ENCODE assay signal across 8 mouse cellular contexts in genomic region chr12:111538292-111539040, GRCm38 (mm10). TPM values are rescaled to one million over a fixed set of nuclear protein-coding genes. Genes with fewer than 3 reads are reported as not detected.
DNase-seq lines count a peak whose midpoint lies in the region; ATAC-seq and TF ChIP-seq lines count a peak whose summit lies in the region.

No protein-coding gene starts in this region.

- peak; percentile 84 for DNase-seq in embryo, embryonic 10.5 days (ENCODE audit: low spot score)
- peak; percentile 79 to 85 for DNase-seq in gastrocnemius, postnatal 4 days (ENCODE audit: low spot score in 2 of 2)
- DNase-seq in left cerebral cortex, postnatal 4 days = peak; percentile 79
- DNase-seq in midbrain, embryonic 11.5 days (ENCODE audit: low spot score, missing footprints) = peak; percentile 98
- DNase-seq in right cerebral cortex, postnatal 36 days (ENCODE audit: low spot score in 2 of 2) = peak; percentile 38 to 64
- DNase-seq in yolk sac, embryonic 10.5 days (ENCODE audit: low spot score) = peak; percentile 87

- H3K9ac ChIP-seq in intestine, postnatal 0 days (ENCODE audit: low read depth, low read length) = peak overlapping the region; percentile 100
- H3K9ac ChIP-seq in midbrain, embryonic 11.5 days (ENCODE audit: low read length) = peak overlapping the region; percentile 98

- peaks cover 42% of the 10 kb centered on the region for H3K36me3 ChIP-seq in intestine, postnatal 0 days (ENCODE audit: control insufficient read depth, insufficient read depth)
- H3K36me3 ChIP-seq in midbrain, embryonic 11.5 days (ENCODE audit: control insufficient read depth, insufficient read depth, low read length) = peaks cover 12% of the 10 kb centered on the region

- H3K4me1 ChIP-seq in intestine, postnatal 0 days (replicated peaks; ENCODE audit: control insufficient read depth, insufficient read depth, low read length) = 0 out of 2 replicates have a peak, but pooled peaks cover 9% of the 10 kb centered on the region
- H3K4me1 ChIP-seq in midbrain, embryonic 11.5 days (ENCODE audit: control insufficient read depth, insufficient read depth, low read length) = peaks cover 14% of the 10 kb centered on the region

- H3K9me3 ChIP-seq in intestine, postnatal 0 days (ENCODE audit: control insufficient read depth) = no peaks in the 10 kb centered on the region
- no peaks in the 10 kb centered on the region for H3K9me3 ChIP-seq in midbrain, embryonic 11.5 days (ENCODE audit: control insufficient read depth, low read length)

- peak; percentile 34 for TF ChIP-seq CTCF in intestine, postnatal 0 days (IDR thresholded peaks at IDR 0.05; ENCODE audit: low read depth)

- peak overlapping the region; percentile 82 for H3K4me2 ChIP-seq in intestine, postnatal 0 days (replicated peaks; ENCODE audit: low read depth)
- H3K4me2 ChIP-seq in midbrain, embryonic 11.5 days = peak overlapping the region; percentile 89

- H3K27ac ChIP-seq in intestine, postnatal 0 days (ENCODE audit: low read depth, low read length) = peak overlapping the region; percentile 99
- H3K27ac ChIP-seq in midbrain, embryonic 11.5 days (ENCODE audit: low read depth, low read length) = peak overlapping the region; percentile 96

- intact Hi-C loops in left cerebral cortex, postnatal 4 days (cut with DNase I) = no loop called here

- peak; percentile 25 for ATAC-seq in activated CD4-positive, CD25-positive, alpha-beta regulatory T cell, adult 4 months
- peak; percentile 84 for ATAC-seq in intestine, postnatal 0 days
- ATAC-seq in midbrain, embryonic 11.5 days (ENCODE audit: low FRiP score) = peak; percentile 65

- H3K4me3 ChIP-seq in intestine, postnatal 0 days (ENCODE audit: low read depth, low read length) = peak overlapping the region; percentile 88
- H3K4me3 ChIP-seq in midbrain, embryonic 11.5 days (ENCODE audit: low read depth, low read length) = peak overlapping the region; percentile 96

- no peaks in the 10 kb centered on the region for H3K27me3 ChIP-seq in intestine, postnatal 0 days (replicated peaks; ENCODE audit: control insufficient read depth, insufficient read depth, low read length)
- no peaks in the 10 kb centered on the region for H3K27me3 ChIP-seq in midbrain, embryonic 11.5 days (ENCODE audit: control insufficient read depth, insufficient read depth, low read length)

- WGBS in intestine, postnatal 0 days = under 1% methylated on average over 90 of the region's 111 CpGs
- WGBS in midbrain, embryonic 11.5 days = under 1% methylated on average over 107 of the region's 111 CpGs

RNA-seq across cellular contexts. Expression of gene Eif5, which starts 0.7 kb away (rescaled TPM):
- 100 to 1,000 TPM; 177 to 194 TPM for polyA plus RNA-seq in activated CD4-positive, CD25-positive, alpha-beta regulatory T cell, adult 4 months (2017; shearing (Covaris generic))
- total RNA-seq in gastrocnemius, postnatal 4 days (2021) = 100 to 1,000 TPM; 157 to 160 TPM
- 632 and 663 TPM in 2 replicates for polyA plus RNA-seq in intestine, postnatal 0 days (2015; fragmentation: Nextera tagmentation; extraction: Ambion mirVana)
- 100 to 1,000 TPM; 270 to 278 TPM for total RNA-seq in left cerebral cortex, postnatal 4 days (2021)
- polyA plus RNA-seq in midbrain, embryonic 11.5 days (2014; fragmentation: Nextera tagmentation; extraction: Ambion mirVana) = 726 and 782 TPM in 2 replicates

RNA-seq across cellular contexts. Expression of gene Mark3, which starts 35.9 kb away (rescaled TPM):
- 10 to 100 TPM; 29.0 to 31.8 TPM for polyA plus RNA-seq in activated CD4-positive, CD25-positive, alpha-beta regulatory T cell, adult 4 months (2017; shearing (Covaris generic))
- 10 to 100 TPM; 62.1 to 72.5 TPM for total RNA-seq in gastrocnemius, postnatal 4 days (2021)
- polyA plus RNA-seq in intestine, postnatal 0 days (2015; fragmentation: Nextera tagmentation; extraction: Ambion mirVana) = 24.7 and 25.5 TPM in 2 replicates
- 100 to 1,000 TPM; 139 to 141 TPM for total RNA-seq in left cerebral cortex, postnatal 4 days (2021)
- 69.9 and 73.7 TPM in 2 replicates for polyA plus RNA-seq in midbrain, embryonic 11.5 days (2014; fragmentation: Nextera tagmentation; extraction: Ambion mirVana)

RNA-seq across cellular contexts. Expression of gene Gm266, which starts 52.8 kb away (rescaled TPM):
- not detected for polyA plus RNA-seq in activated CD4-positive, CD25-positive, alpha-beta regulatory T cell, adult 4 months (2017; shearing (Covaris generic))
- total RNA-seq in gastrocnemius, postnatal 4 days (2021) = 1 to 10 TPM; 6.9 to 7.5 TPM
- 7.3 and 8.6 TPM in 2 replicates for polyA plus RNA-seq in intestine, postnatal 0 days (2015; fragmentation: Nextera tagmentation; extraction: Ambion mirVana)
- 1 to 10 TPM; 2.2 to 2.8 TPM for total RNA-seq in left cerebral cortex, postnatal 4 days (2021)
- polyA plus RNA-seq in midbrain, embryonic 11.5 days (2014; fragmentation: Nextera tagmentation; extraction: Ambion mirVana) = 4.2 and 6.0 TPM in 2 replicates

Comparison
In these comparisons a context has a peak if more than half of its experiments do, and no peak if none do; other contexts are left out.
1. Peak in every context shown above with its lines: DNase-seq, ATAC-seq, H3K4me3 ChIP-seq and H3K27ac ChIP-seq.
2. ATAC-seq: peak in every context shown above with its lines; median percentile 84 in intestine, postnatal 0 days; 65 in midbrain, embryonic 11.5 days; 25 in activated CD4-positive, CD25-positive, alpha-beta regulatory T cell, adult 4 months.